Mouse (Mus musculus): Measurements from ENCODE around the gene Cped1. TPM values are rescaled to one million over a fixed set of nuclear protein-coding genes. Genes with fewer than 3 reads are reported as not detected.
"Not testable (repeated sequence)": the region's sequence is repeated elsewhere in the genome, so short reads cannot be mapped to it uniquely, and the experiment has no call there.

Gene Cped1
- polyA plus RNA-seq, 1 experiment from 2014 or later, result 0.60 TPM

DNA sequence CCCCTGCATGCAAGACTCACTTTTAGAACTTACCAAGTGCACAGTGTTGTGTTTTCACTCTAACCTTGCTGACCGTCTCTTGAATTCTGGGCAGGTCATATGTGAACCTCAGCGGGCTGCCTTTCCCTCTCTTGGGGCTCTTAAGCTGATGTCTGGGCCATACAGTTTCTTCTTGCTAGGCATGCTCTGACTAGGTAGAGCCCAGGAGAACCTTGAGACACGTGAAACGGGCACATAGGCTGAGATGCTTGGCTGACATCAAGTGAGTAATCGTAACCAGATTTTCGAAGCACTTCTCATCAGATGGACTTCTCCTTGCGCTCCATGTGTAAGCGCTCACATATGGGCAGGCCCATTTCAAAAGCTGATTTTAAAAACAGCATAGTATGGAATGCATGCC, 237.2 kb downstream of the Cped1 start:
- Histone ChIP-seq H3K4me2 (ENCODE audit: low read depth, low read length) (no peak overlapping the region), H3K27ac (ENCODE audit: low read depth, low read length) (no peak overlapping the region), H3K4me3 (ENCODE audit: low read depth, low read length) (no peak overlapping the region), H3K4me1 (ENCODE audit: control insufficient read depth, insufficient read depth, low read length) (no peaks in the 10 kb centered on the region), H3K36me3 (ENCODE audit: control insufficient read depth, insufficient read depth, low read length) (no peaks in the 10 kb centered on the region), H3K27me3 (ENCODE audit: control insufficient read depth, insufficient read depth, low read length) (no peaks in the 10 kb centered on the region), H3K9me3 (ENCODE audit: control insufficient read depth, low read length) (no peaks in the 10 kb centered on the region), H3K9ac (replicated peaks; ENCODE audit: low read depth, low read length) (no peak overlapping the region)
- no peak for ATAC-seq (ENCODE audit: low read depth)
- WGBS, result 96% methylated on average over 8 of the region's 8 CpGs

DNA sequence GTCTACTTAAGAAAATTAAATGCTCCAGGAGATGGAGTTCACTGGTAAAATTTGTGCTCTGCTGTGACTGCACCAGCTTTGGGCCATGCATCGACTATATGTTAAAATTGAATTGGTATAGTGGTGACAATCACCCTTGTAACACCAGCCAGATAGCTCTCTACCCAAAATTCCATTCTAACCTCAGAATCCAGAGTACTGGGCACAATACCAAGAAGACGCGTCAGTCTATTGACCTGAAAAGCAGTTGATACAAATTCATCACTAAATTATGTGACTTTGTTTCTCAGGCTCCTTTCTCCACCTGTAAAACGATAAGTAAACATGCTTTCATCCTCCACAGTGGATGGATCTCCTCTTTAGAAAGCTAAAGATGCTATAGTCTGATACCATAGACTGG, 238.6 kb downstream of the Cped1 start:
- H3K4me2 ChIP-seq (ENCODE audit: low read depth, low read length), result no peak overlapping the region
- no peak overlapping the region for H3K9ac ChIP-seq (replicated peaks; ENCODE audit: low read depth, low read length)
- no peaks in the 10 kb centered on the region for H3K9me3 ChIP-seq (ENCODE audit: control insufficient read depth, low read length)
- no peaks in the 10 kb centered on the region for H3K4me1 ChIP-seq (ENCODE audit: control insufficient read depth, insufficient read depth, low read length)
- no peaks in the 10 kb centered on the region for H3K36me3 ChIP-seq (ENCODE audit: control insufficient read depth, insufficient read depth, low read length)
- WGBS, result 93% methylated on average over 4 of the region's 4 CpGs
- H3K27me3 ChIP-seq (ENCODE audit: control insufficient read depth, insufficient read depth, low read length), result no peaks in the 10 kb centered on the region
- no peak for ATAC-seq (ENCODE audit: low read depth)
- no peak overlapping the region for H3K4me3 ChIP-seq (ENCODE audit: low read depth, low read length)
- H3K27ac ChIP-seq (ENCODE audit: low read depth, low read length), result no peak overlapping the region

DNA sequence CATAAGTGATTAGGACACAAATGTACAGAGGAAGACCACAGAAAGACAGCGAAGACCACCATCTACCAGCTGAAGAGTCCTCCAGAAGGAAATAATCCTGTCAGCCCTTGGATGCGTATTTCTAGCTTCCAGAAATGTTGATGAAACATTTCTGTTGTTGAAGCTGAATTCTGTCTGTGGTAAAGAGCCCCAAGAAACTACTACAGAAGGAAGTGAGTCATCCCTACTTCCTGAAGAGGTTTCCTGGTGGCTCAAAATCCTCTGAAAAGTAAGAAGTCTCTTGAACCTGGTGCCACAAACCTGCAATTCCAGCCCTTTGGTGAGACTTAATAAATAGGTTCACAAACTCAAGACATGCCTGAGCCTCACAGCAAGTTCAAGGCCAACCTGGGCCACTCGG, 245.5 kb downstream of the Cped1 start:
- Histone ChIP-seq H3K4me3 (ENCODE audit: low read depth, low read length) (no peak overlapping the region), H3K27ac (ENCODE audit: low read depth, low read length) (no peak overlapping the region), H3K4me2 (ENCODE audit: low read depth, low read length) (no peak overlapping the region), H3K4me1 (ENCODE audit: control insufficient read depth, insufficient read depth, low read length) (no peaks in the 10 kb centered on the region), H3K27me3 (ENCODE audit: control insufficient read depth, insufficient read depth, low read length) (no peaks in the 10 kb centered on the region), H3K36me3 (ENCODE audit: control insufficient read depth, insufficient read depth, low read length) (no peaks in the 10 kb centered on the region), H3K9me3 (ENCODE audit: control insufficient read depth, low read length) (no peaks in the 10 kb centered on the region), H3K9ac (replicated peaks; ENCODE audit: low read depth, low read length) (no peak overlapping the region)
- WGBS, result 92% methylated on average over 3 of the region's 3 CpGs
- ATAC-seq (ENCODE audit: low read depth), result no peak

DNA sequence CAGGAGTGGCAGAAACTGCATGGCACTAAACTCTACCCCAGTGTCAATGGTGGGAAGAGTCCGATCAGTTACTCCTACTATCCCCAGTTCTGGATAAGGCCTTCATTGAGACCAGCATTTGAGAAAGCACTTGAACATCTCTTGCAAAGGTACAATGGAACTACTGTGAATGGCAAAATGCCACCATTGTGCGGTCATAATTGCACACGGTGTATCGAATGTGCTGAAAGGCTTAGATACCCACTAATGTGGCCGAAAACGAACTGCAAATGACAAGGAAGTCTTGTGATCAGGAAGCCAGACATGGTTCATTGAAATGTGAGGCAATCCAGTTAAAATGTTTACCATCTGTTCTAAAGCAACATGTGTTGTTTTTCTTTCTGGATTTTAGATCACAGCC, 247.8 kb downstream of the Cped1 start:
- Histone ChIP-seq H3K36me3 (ENCODE audit: control insufficient read depth, insufficient read depth, low read length) (no peaks in the 10 kb centered on the region), H3K9ac (replicated peaks; ENCODE audit: low read depth, low read length) (no peak overlapping the region), H3K4me2 (ENCODE audit: low read depth, low read length) (no peak overlapping the region), H3K4me1 (ENCODE audit: control insufficient read depth, insufficient read depth, low read length) (no peaks in the 10 kb centered on the region), H3K9me3 (ENCODE audit: control insufficient read depth, low read length) (no peaks in the 10 kb centered on the region), H3K4me3 (ENCODE audit: low read depth, low read length) (no peak overlapping the region), H3K27ac (ENCODE audit: low read depth, low read length) (no peak overlapping the region), H3K27me3 (ENCODE audit: control insufficient read depth, insufficient read depth, low read length) (no peaks in the 10 kb centered on the region)
- WGBS, result 62% methylated on average over 6 of the region's 6 CpGs
- ATAC-seq (ENCODE audit: low read depth), result no peak

DNA sequence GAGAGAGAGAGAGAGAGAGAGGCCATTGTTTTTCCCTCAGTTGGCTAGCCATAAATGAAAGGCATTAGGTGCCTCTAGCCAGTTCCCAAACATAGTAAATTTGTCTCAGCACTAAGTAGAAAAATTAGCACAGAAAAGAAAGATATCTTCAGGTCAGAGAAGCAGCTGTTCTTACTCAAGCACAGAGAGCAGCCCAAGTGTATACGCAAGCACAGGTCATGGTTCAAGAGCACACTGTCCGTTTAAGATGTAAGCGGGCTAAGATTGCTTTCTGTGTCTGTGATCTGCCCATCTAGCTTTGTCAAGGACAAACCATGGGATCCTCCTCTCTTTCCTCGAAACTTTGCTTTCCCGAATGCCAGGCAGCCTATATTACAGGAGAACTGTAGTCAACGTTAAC, 249.4 kb downstream of the Cped1 start:
- no peaks in the 10 kb centered on the region for H3K4me1 ChIP-seq (ENCODE audit: control insufficient read depth, insufficient read depth, low read length)
- H3K9ac ChIP-seq (replicated peaks; ENCODE audit: low read depth, low read length), result no peak overlapping the region
- no peak overlapping the region for H3K4me2 ChIP-seq (ENCODE audit: low read depth, low read length)
- H3K27me3 ChIP-seq (ENCODE audit: control insufficient read depth, insufficient read depth, low read length), result no peaks in the 10 kb centered on the region
- WGBS, result 87% methylated on average over 6 of the region's 6 CpGs
- H3K4me3 ChIP-seq (ENCODE audit: low read depth, low read length), result no peak overlapping the region
- no peak for ATAC-seq (ENCODE audit: low read depth)
- no peaks in the 10 kb centered on the region for H3K9me3 ChIP-seq (ENCODE audit: control insufficient read depth, low read length)
- H3K27ac ChIP-seq (ENCODE audit: low read depth, low read length), result no peak overlapping the region
- H3K36me3 ChIP-seq (ENCODE audit: control insufficient read depth, insufficient read depth, low read length), result no peaks in the 10 kb centered on the region

DNA sequence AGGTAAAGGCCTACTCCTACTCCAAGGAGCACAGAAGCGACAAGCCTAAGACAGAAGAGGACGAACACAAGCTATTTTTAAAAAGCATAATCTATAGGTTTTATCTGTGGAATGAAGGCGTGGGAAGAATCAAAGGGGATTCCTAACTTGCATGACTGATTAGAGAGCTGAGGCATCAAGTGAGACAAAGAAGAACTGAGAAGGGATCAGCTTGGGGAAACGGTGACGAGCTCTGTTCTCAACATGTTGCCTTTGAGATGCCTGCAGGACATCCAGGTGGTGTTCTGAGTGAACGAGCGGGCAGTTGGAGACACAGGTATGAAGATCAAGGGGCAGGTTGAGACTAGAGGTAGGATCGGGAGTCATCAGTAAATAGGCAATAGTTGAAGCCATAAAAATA, 257.6 kb downstream of the Cped1 start:
- no peak for ATAC-seq (ENCODE audit: low read depth)

GRCm38 (mm10) chr6:22246696-22247095, 261.0 kb downstream of the Cped1 start:
- Histone ChIP-seq H3K27ac (ENCODE audit: low read depth, low read length) (no peak overlapping the region), H3K9me3 (ENCODE audit: control insufficient read depth, low read length) (no peaks in the 10 kb centered on the region), H3K36me3 (ENCODE audit: control insufficient read depth, insufficient read depth, low read length) (no peaks in the 10 kb centered on the region), H3K4me2 (ENCODE audit: low read depth, low read length) (no peak overlapping the region), H3K27me3 (ENCODE audit: control insufficient read depth, insufficient read depth, low read length) (no peaks in the 10 kb centered on the region), H3K4me3 (ENCODE audit: low read depth, low read length) (no peak overlapping the region), H3K4me1 (ENCODE audit: control insufficient read depth, insufficient read depth, low read length) (no peaks in the 10 kb centered on the region), H3K9ac (replicated peaks; ENCODE audit: low read depth, low read length) (no peak overlapping the region)
- ATAC-seq (ENCODE audit: low read depth), result no peak
- 84% methylated on average over 2 of the region's 2 CpGs for WGBS

More for the DNA sequence above, 257.6 kb downstream of the Cped1 start:
- no peaks in the 10 kb centered on the region for H3K36me3 ChIP-seq (ENCODE audit: control insufficient read depth, insufficient read depth, low read length)
- no peak overlapping the region for H3K9ac ChIP-seq (replicated peaks; ENCODE audit: low read depth, low read length)
- no peak overlapping the region for H3K4me2 ChIP-seq (ENCODE audit: low read depth, low read length)
- H3K4me3 ChIP-seq (ENCODE audit: low read depth, low read length), result no peak overlapping the region
- no peaks in the 10 kb centered on the region for H3K4me1 ChIP-seq (ENCODE audit: control insufficient read depth, insufficient read depth, low read length)
- 90% methylated on average over 8 of the region's 8 CpGs for WGBS
- H3K27me3 ChIP-seq (ENCODE audit: control insufficient read depth, insufficient read depth, low read length), result no peaks in the 10 kb centered on the region
- no peak overlapping the region for H3K27ac ChIP-seq (ENCODE audit: low read depth, low read length)
- no peaks in the 10 kb centered on the region for H3K9me3 ChIP-seq (ENCODE audit: control insufficient read depth, low read length)

DNA sequence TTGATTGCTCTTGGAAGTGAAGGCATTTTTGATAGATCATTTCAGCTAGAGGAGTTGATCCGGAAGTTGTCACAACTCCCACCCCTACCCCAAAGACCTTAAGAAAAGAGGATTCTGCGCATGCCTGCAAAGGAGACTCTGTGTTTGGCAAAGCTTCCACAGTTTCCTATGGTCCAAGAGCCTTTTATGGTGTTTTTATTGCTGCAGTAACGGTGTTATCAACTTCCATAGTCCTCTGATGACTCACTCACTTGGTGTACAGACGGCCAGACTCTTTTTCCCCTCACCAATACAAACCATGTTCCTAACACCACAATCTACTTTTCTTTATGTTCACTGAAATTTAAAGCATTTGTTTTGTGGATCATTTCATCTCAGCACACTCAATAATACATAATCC, 273.1 kb downstream of the Cped1 start:
- Histone ChIP-seq H3K9ac (replicated peaks; ENCODE audit: low read depth, low read length) (no peak overlapping the region), H3K4me2 (ENCODE audit: low read depth, low read length) (no peak overlapping the region), H3K4me3 (ENCODE audit: low read depth, low read length) (no peak overlapping the region), H3K36me3 (ENCODE audit: control insufficient read depth, insufficient read depth, low read length) (no peaks in the 10 kb centered on the region), H3K9me3 (ENCODE audit: control insufficient read depth, low read length) (no peaks in the 10 kb centered on the region), H3K27ac (ENCODE audit: low read depth, low read length) (no peak overlapping the region), H3K27me3 (ENCODE audit: control insufficient read depth, insufficient read depth, low read length) (no peaks in the 10 kb centered on the region), H3K4me1 (ENCODE audit: control insufficient read depth, insufficient read depth, low read length) (no peaks in the 10 kb centered on the region)
- WGBS, result 44% methylated on average over 4 of the region's 4 CpGs
- ATAC-seq (ENCODE audit: low read depth), result no peak

GRCm38 (mm10) chr6:22262519-22262918, 276.8 kb downstream of the Cped1 start:
- ATAC-seq (ENCODE audit: low read depth), result no peak; the same call in 1 of the 2 replicates
- H3K9ac ChIP-seq (replicated peaks; ENCODE audit: low read depth, low read length), result no peak overlapping the region
- H3K36me3 ChIP-seq (ENCODE audit: control insufficient read depth, insufficient read depth, low read length), result no peaks in the 10 kb centered on the region
- no peaks in the 10 kb centered on the region for H3K27me3 ChIP-seq (ENCODE audit: control insufficient read depth, insufficient read depth, low read length)
- no peak overlapping the region for H3K4me3 ChIP-seq (ENCODE audit: low read depth, low read length)
- no peaks in the 10 kb centered on the region for H3K4me1 ChIP-seq (ENCODE audit: control insufficient read depth, insufficient read depth, low read length)
- 64% methylated on average over 4 of the region's 4 CpGs for WGBS
- H3K4me2 ChIP-seq (ENCODE audit: low read depth, low read length), result no peak overlapping the region
- no peaks in the 10 kb centered on the region for H3K9me3 ChIP-seq (ENCODE audit: control insufficient read depth, low read length)
- no peak overlapping the region for H3K27ac ChIP-seq (ENCODE audit: low read depth, low read length)

GRCm38 (mm10) chr6:22264094-22264493, 278.4 kb downstream of the Cped1 start:
- H3K27me3 ChIP-seq (ENCODE audit: control insufficient read depth, insufficient read depth, low read length); ATAC-seq (ENCODE audit: low read depth); H3K36me3 ChIP-seq (ENCODE audit: control insufficient read depth, insufficient read depth, low read length); H3K4me2 ChIP-seq (ENCODE audit: low read depth, low read length); H3K27ac ChIP-seq (ENCODE audit: low read depth, low read length); H3K4me1 ChIP-seq (ENCODE audit: control insufficient read depth, insufficient read depth, low read length); H3K9ac ChIP-seq (replicated peaks; ENCODE audit: low read depth, low read length); H3K9me3 ChIP-seq (ENCODE audit: control insufficient read depth, low read length); H3K4me3 ChIP-seq (ENCODE audit: low read depth, low read length): not testable (repeated sequence)
- WGBS, result 94% methylated on average over 8 of the region's 8 CpGs

Measured in neural tube, embryonic 14.5 days (tissue).